Mouse (Mus musculus): ENCODE results near the gene Gal3st4.

DNA sequence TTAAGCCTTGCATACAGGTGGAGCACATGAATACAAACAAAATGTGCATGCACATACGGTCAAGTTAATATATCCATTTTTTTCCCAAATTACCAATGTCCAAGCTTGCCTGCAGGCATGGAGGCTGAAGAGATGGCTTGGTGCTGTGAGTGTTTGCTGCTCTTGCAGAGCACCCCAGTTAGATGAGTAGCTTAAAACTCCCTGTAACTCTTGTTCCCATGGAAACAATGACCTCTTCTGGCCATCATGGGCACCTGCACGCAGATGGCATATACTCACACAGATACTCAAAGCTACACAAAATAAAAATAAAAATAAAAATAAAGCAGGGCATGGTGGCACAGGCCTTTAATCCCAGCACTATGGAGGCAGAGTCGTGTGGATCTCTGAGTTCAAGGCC lies 19.6 kb downstream of the Gal3st4 start:
- TF ChIP-seq CTCF (IDR thresholded peaks at IDR 0.05; ENCODE audit: extremely low read depth, insufficient read depth, insufficient read length, insufficient replicate concordance) (no peak), POLR2A (IDR thresholded peaks at IDR 0.05; ENCODE audit: low read depth, low read length) (no peak)
